In genomic region chr14:73142421-73142895, GRCm38 (mm10) we compare ENCODE assay signal across 8 mouse cellular contexts. TPM values are rescaled to one million over a fixed set of nuclear protein-coding genes. Genes with fewer than 3 reads are reported as not detected.
DNase-seq lines count a peak whose midpoint lies in the region; ATAC-seq and TF ChIP-seq lines count a peak whose summit lies in the region.

No protein-coding gene starts in this region.

- TF ChIP-seq EP300 in ES-Bruce4 (IDR thresholded peaks at IDR 0.05; ENCODE audit: insufficient read depth, low read depth, low read length): no peak

- WGBS in hindbrain, embryonic 11.5 days: 1% methylated on average over 11 of the region's 11 CpGs

- no peak for TF ChIP-seq POLR2A in ES-Bruce4 (IDR thresholded peaks at IDR 0.05; ENCODE audit: insufficient read depth, low read length)
- no peak for TF ChIP-seq POLR2A in brain, embryonic 14.5 days (IDR thresholded peaks at IDR 0.05; ENCODE audit: borderline replicate concordance, extremely low read depth, insufficient read depth, insufficient read length, poor library complexity, severe bottlenecking)

- H3K4me1 ChIP-seq in ES-Bruce4 (ENCODE audit: control insufficient read depth, insufficient read depth, low read length): no peaks in the 10 kb centered on the region
- peaks cover 2% of the 10 kb centered on the region; the same call in 1 of the 2 replicates for H3K4me1 ChIP-seq in hindbrain, embryonic 11.5 days (replicated peaks; ENCODE audit: control insufficient read depth, insufficient read depth, low read length)

- peak overlapping the region; percentile 85 for H3K4me2 ChIP-seq in hindbrain, embryonic 11.5 days (replicated peaks; ENCODE audit: low read depth, low read length)

- peak overlapping the region; percentile 88 for H3K27ac ChIP-seq in ES-Bruce4 (ENCODE audit: insufficient read depth, low read length)
- peak overlapping the region; percentile 100 for H3K27ac ChIP-seq in hindbrain, embryonic 11.5 days (ENCODE audit: low read depth, low read length)

- no peaks in the 10 kb centered on the region for H3K27me3 ChIP-seq in ES-Bruce4 (ENCODE audit: control insufficient read depth, insufficient read depth, low read length, poor library complexity, severe bottlenecking)
- no peaks in the 10 kb centered on the region for H3K27me3 ChIP-seq in hindbrain, embryonic 11.5 days (ENCODE audit: control insufficient read depth, insufficient read depth, low read length)

- peak; percentile 41 for DNase-seq in layer of hippocampus, adult 11-12 months (ENCODE audit: low spot score)
- DNase-seq in layer of hippocampus, adult 9-10 months (ENCODE audit: low spot score): no peak
- DNase-seq in brain, embryonic 14.5 days (ENCODE audit: low read depth): peak; percentile 83
- no peak for DNase-seq in hindbrain, embryonic 11.5 days (ENCODE audit: low spot score)
- DNase-seq in lung, postnatal 10 days: peak; percentile 26
- DNase-seq in B cell, adult 2 months: no peak
- no peak for DNase-seq in cerebellum, postnatal 4 days (ENCODE audit: low spot score in 2 of 2)

- peak overlapping the region; percentile 48 for H3K4me3 ChIP-seq in ES-Bruce4 (ENCODE audit: low read depth, low read length)
- H3K4me3 ChIP-seq in hindbrain, embryonic 11.5 days (ENCODE audit: low read depth, low read length): peak overlapping the region; percentile 73

- no peak for TF ChIP-seq CTCF in ES-Bruce4 (IDR thresholded peaks at IDR 0.05; ENCODE audit: low read depth, low read length)
- no peak for TF ChIP-seq CTCF in brain, embryonic 14.5 days (IDR thresholded peaks at IDR 0.05; ENCODE audit: borderline replicate concordance, extremely low read depth, insufficient read depth, insufficient read length)

- ATAC-seq in hindbrain, embryonic 11.5 days (ENCODE audit: low FRiP score): peak; percentile 39

- no peaks in the 10 kb centered on the region for H3K36me3 ChIP-seq in ES-Bruce4 (ENCODE audit: control insufficient read depth, insufficient read depth, low read length, poor library complexity, severe bottlenecking)
- no peaks in the 10 kb centered on the region for H3K36me3 ChIP-seq in hindbrain, embryonic 11.5 days (ENCODE audit: control insufficient read depth, insufficient read depth, low read length)

- peak overlapping the region; percentile 98 for H3K9ac ChIP-seq in ES-Bruce4 (ENCODE audit: low read depth, poor library complexity, severe bottlenecking)
- H3K9ac ChIP-seq in hindbrain, embryonic 11.5 days (ENCODE audit: low read depth, low read length): peak overlapping the region; percentile 97

- no peaks in the 10 kb centered on the region for H3K9me3 ChIP-seq in ES-Bruce4 (replicated peaks; ENCODE audit: control insufficient read depth, insufficient read depth, low read length, poor library complexity, severe bottlenecking)
- H3K9me3 ChIP-seq in hindbrain, embryonic 11.5 days (ENCODE audit: control insufficient read depth, low read length): no peaks in the 10 kb centered on the region

RNA-seq across cellular contexts. Expression of gene Rcbtb2, which starts 19.6 kb away (rescaled TPM):
- polyA plus RNA-seq in ES-Bruce4 (2011; ENCODE audit: insufficient read depth, insufficient read length, low read depth, missing spikeins): 74.1 and 76.5 TPM in 2 replicates
- polyA plus RNA-seq in brain, embryonic 14.5 days (2012; rRNA removed): 58.8 and 69.3 TPM in 2 replicates
- 145 and 157 TPM in 2 replicates for polyA plus RNA-seq in hindbrain, embryonic 11.5 days (2014; fragmentation: Nextera tagmentation; extraction: Ambion mirVana)

Comparison
In these comparisons a context has a peak if more than half of its experiments do, and no peak if none do; other contexts are left out.
1. DNase-seq: peak in layer of hippocampus, adult 11-12 months (single experiment), brain, embryonic 14.5 days (single experiment) and lung, postnatal 10 days (single experiment); none in layer of hippocampus, adult 9-10 months (single experiment), hindbrain, embryonic 11.5 days (single experiment), B cell, adult 2 months (0 of 2) and cerebellum, postnatal 4 days (0 of 2).